Mouse (Mus musculus) kidney, postnatal 4 days (tissue): ENCODE measurements at regions not wholly inside any gene's neighbourhood (a gene's known extent, or its start where the extent isn't known, plus 50 kb on each side); places are given as distances from the start of the nearest gene placed in this dataset.
"Not testable (repeated sequence)": the region's sequence is repeated elsewhere in the genome, so short reads cannot be mapped to it uniquely, and the experiment has no call there.

ENCODE experiments used
- DNase-seq, 2 experiments: peaks; one replicate each; pipeline ENCODE4 v3.0.0; 2021; ENCODE audit warnings: mixed read lengths in 2 of 2

GRCm38 (mm10) chr16:86340311-86340710 lies 438.7 kb upstream of the Adamts5 start:
- no peak for DNase-seq

GRCm38 (mm10) chr16:86325406-86325805 lies 423.8 kb upstream of the Adamts5 start:
- DNase-seq = no peak

- DNase-seq = no peak
Measured at GRCm38 (mm10) chr16:86318898-86319297, 417.3 kb upstream of the Adamts5 start.

GRCm38 (mm10) chr16:86309696-86310095 lies 408.1 kb upstream of the Adamts5 start:
- DNase-seq = no peak

- no peak for DNase-seq
Measured at GRCm38 (mm10) chr16:86303869-86304268, 402.2 kb upstream of the Adamts5 start.

DNA sequence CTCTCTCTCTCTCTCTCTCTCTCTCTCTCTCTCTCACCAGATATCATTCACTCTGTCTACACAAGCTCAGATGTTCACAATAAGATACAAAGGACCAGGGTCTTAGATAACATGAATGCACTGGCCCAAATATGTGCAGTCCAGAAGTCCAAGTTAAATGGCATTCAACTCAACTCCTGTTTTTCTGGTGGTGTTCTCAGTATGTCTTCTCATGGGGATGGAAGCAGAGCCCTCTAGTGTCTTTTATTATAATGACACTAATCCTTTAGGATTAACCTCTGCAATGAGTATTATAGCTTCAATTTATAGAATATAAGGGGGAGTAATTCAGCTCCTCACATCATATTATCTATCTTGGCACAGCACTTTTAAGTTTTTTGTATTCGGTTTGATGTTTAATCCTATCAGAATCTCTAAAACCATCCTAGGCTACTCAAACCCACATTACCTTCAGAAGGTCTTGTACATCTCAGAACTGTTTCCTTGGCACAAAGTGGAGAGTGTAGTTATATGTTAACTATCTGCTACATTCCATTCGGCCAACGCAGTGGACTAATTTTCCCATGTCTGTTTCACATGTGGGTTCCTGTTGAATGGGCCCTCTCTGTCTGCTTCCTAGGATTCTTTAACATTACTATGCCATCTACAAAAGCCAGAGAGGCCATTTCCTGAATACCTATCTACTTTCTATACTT lies 401.0 kb upstream of the Adamts5 start:
- DNase-seq = no peak

GRCm38 (mm10) chr16:86294436-86294835 lies 392.8 kb upstream of the Adamts5 start:
- DNase-seq = no peak

GRCm38 (mm10) chr16:86281326-86281725 lies 379.7 kb upstream of the Adamts5 start:
- DNase-seq = no peak

DNA sequence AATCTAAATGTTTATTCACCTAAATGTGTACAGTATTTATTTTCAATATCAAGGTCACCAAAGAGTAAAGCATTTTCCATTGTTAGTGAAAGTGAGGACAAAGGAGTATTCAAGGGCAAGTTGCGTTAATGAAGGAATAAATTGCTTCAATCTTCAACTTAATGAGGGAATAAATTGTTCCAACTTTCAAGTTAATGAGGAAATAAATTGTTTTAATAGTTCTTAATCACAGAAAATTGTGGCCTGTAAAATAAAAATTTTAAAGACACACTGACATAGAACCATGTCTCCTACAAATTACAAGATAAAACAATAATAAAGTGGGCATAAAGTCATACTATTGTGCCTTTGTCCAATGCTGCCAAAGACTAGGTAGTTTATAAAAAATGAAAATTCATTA lies 375.4 kb upstream of the Adamts5 start:
- DNase-seq = no peak

- peak in 1 of 2 experiments; percentile 16 for DNase-seq
Measured at GRCm38 (mm10) chr16:86261612-86262011, 360.0 kb upstream of the Adamts5 start.

- no peak for DNase-seq
Measured at GRCm38 (mm10) chr16:86252630-86253029, 351.0 kb upstream of the Adamts5 start.

DNA sequence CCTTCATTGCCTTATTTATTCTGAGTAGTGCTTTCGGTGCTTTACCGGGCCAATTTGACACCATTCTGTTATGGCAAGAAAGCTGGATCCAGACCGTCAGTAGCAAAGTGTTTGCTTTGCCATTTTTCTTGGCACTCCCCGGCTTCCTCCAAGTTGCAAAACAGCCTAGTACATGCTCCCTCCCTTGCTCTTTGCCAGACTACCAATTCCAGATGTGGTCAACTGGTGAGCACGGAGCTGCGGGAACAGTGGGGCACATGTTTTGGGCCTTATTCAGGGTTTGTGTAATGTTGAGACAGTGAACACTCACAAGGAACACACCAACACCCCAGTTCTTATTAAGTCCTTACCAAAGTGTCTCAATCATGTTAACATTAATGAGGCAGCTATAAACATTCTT lies 348.4 kb upstream of the Adamts5 start:
- DNase-seq = no peak

DNA sequence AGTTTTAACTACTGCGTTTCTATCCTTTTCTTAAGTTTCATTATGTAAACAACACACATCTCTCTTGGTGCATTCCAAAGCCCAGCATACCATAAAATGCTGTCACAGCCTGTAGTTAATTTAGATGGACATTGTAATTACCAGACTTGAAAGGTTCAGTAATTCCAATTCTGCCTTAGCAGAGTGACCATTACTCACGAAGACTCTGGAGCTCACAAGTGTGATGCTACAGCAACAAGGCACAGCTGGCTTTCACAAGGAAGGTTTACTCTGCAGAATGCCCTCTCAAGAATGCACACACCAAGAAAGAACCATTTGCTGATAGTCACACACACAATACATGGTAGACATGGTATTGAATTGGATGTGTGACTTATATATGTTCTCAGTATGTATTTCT lies 342.6 kb upstream of the Adamts5 start:
- no peak for DNase-seq

- no peak for DNase-seq
Measured at GRCm38 (mm10) chr16:86242766-86243510, 341.3 kb upstream of the Adamts5 start.

DNA sequence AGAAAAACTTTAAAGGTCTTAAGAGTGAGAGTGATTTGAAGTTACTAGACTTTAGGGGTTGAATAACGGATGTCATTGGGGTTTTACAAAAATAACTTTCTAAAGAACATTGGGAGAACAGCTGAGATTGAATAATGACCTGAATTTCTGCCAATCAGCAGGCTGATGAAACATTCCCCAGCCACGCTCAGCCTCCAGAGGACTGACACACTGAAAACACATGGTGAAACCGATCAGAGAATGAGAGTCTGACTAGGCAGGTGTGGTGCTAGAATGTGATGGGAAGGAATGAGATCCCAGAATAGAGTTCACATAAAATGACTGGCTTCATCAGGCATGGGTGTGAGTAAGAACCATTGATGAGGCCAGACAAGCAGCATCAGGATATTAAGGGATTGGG lies 321.4 kb upstream of the Adamts5 start:
- DNase-seq = no peak

DNA sequence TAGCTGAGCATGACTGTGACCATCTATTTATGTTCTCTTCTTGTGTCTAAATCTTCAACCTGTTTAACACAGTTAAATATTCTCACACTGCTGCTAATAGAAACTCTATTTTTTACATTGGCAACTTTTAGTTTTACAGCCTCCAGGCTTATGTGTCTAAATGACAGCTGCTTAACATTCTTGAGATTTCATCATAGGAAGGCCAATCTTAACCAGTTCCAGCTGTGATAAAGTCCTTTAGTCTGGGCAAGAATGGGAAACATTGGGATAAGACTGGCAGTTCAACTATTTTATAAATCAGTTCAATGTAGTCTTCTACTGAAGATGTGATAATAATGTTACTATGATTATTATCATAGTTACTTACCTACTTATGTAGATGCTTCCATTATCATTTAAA lies 308.9 kb upstream of the Adamts5 start:
- DNase-seq = no peak

GRCm38 (mm10) chr16:86209319-86209718 lies 307.7 kb upstream of the Adamts5 start:
- no peak for DNase-seq

DNA sequence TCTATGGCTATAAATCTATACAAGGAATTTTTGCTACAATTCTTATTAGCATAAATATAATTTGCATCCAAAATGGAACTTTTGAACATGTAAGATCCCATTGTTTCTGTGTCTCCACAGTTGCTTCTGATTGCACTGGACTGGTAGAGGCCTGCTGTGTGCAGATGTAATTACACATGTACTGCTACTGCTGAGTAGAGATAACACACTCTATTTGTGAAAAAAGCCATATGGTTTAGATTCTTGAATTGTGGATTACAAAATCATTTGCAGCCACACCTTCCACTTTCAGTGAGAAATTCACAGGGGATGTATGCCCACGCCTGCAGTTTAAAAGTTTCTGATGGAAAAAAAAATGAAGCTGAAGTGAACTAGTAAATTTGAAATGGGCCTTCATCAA lies 288.2 kb upstream of the Adamts5 start:
- no peak for DNase-seq

DNA sequence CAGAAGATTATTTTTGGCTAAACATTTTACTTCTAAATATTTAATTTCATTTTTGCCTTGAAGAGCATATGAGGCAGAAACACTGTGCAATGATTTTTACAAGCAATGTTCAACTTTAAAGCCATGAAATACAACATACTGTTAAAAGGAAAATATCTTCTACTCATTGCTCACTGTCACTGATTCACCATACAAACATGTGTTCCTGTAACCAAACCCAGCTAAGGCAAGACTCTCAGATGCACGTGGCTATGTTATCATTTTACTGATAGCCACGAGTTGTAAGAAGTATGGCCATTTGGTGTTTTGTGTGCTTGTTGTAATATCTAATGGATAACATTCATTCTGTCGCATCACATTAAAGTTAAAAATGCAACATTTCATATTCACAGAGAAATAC lies 287.3 kb upstream of the Adamts5 start:
- no peak for DNase-seq

GRCm38 (mm10) chr16:86187609-86188008 lies 286.0 kb upstream of the Adamts5 start:
- DNase-seq = not testable (repeated sequence)

- DNase-seq = peak; percentile 3 to 4
Measured at GRCm38 (mm10) chr16:86159021-86159815, 257.6 kb upstream of the Adamts5 start.

GRCm38 (mm10) chr16:86138171-86138570 lies 236.5 kb upstream of the Adamts5 start:
- DNase-seq = no peak

- DNase-seq = no peak
Measured at GRCm38 (mm10) chr16:86136169-86136568, 234.5 kb upstream of the Adamts5 start.

GRCm38 (mm10) chr16:86127391-86127790 lies 225.8 kb upstream of the Adamts5 start:
- no peak for DNase-seq
